Mouse (Mus musculus): Measurements from ENCODE around the gene Taf3. TPM values are rescaled to one million over a fixed set of nuclear protein-coding genes. Genes with fewer than 3 reads are reported as not detected.

Taf3 gene
- total and polyA plus RNA-seq, 2 experiments from 2014 or later = 2.7 to 10.0 TPM

GRCm38 (mm10) chr2:9892541-9892940 is 155.9 kb downstream of the Taf3 start:
- no peak overlapping the region for H3K4me3 ChIP-seq (ENCODE audit: low read length)
- 7% methylated on average over 7 of the region's 7 CpGs for WGBS
- H3K9ac ChIP-seq (replicated peaks; ENCODE audit: low read length) = no peak overlapping the region
- no peak for TF ChIP-seq CTCF (IDR thresholded peaks at IDR 0.05; ENCODE audit: low read depth)
- no peak overlapping the region for H3K4me2 ChIP-seq (ENCODE audit: low read depth, low read length)
- no peaks in the 10 kb centered on the region for H3K9me3 ChIP-seq (ENCODE audit: low read length)
- no peak overlapping the region for H3K27ac ChIP-seq
- no peaks in the 10 kb centered on the region for H3K36me3 ChIP-seq (ENCODE audit: insufficient read depth, low read length)
- no peak for ATAC-seq
- DNase-seq (ENCODE audit: low spot score) = no peak
- H3K4me1 ChIP-seq (ENCODE audit: insufficient read depth, low read length) = no peaks in the 10 kb centered on the region
- peaks cover 78% of the 10 kb centered on the region for H3K27me3 ChIP-seq (ENCODE audit: insufficient read depth, low read length)

GRCm38 (mm10) chr2:9890906-9891305 is 157.5 kb downstream of the Taf3 start:
- H3K27me3 ChIP-seq (ENCODE audit: insufficient read depth, low read length) = peaks cover 79% of the 10 kb centered on the region
- H3K4me1 ChIP-seq (ENCODE audit: insufficient read depth, low read length) = no peaks in the 10 kb centered on the region
- H3K9me3 ChIP-seq (ENCODE audit: low read length) = no peaks in the 10 kb centered on the region
- 3% methylated on average over 5 of the region's 5 CpGs for whole genome bisulfite sequencing
- no peak overlapping the region for H3K27ac ChIP-seq
- H3K36me3 ChIP-seq (ENCODE audit: insufficient read depth, low read length) = no peaks in the 10 kb centered on the region
- H3K4me2 ChIP-seq (ENCODE audit: low read depth, low read length) = no peak overlapping the region
- no peak overlapping the region for H3K9ac ChIP-seq (replicated peaks; ENCODE audit: low read length)
- no peak for DNase-seq (ENCODE audit: low spot score)
- H3K4me3 ChIP-seq (ENCODE audit: low read length) = no peak overlapping the region
- no peak for ATAC-seq
- no peak for TF ChIP-seq CTCF (IDR thresholded peaks at IDR 0.05; ENCODE audit: low read depth)

GRCm38 (mm10) chr2:9890251-9890650 is 158.1 kb downstream of the Taf3 start:
- Histone ChIP-seq H3K4me3 (ENCODE audit: low read length) (no peak overlapping the region), H3K4me1 (ENCODE audit: insufficient read depth, low read length) (no peaks in the 10 kb centered on the region), H3K9ac (replicated peaks; ENCODE audit: low read length) (no peak overlapping the region), H3K36me3 (ENCODE audit: insufficient read depth, low read length) (no peaks in the 10 kb centered on the region), H3K4me2 (ENCODE audit: low read depth, low read length) (no peak overlapping the region), H3K9me3 (ENCODE audit: low read length) (no peaks in the 10 kb centered on the region), H3K27me3 (ENCODE audit: insufficient read depth, low read length) (peaks cover 79% of the 10 kb centered on the region), H3K27ac (no peak overlapping the region)
- no peak for TF ChIP-seq CTCF (IDR thresholded peaks at IDR 0.05; ENCODE audit: low read depth)
- ATAC-seq (no peak), DNase-seq (ENCODE audit: low spot score) (no peak)
- 7% methylated on average over 8 of the region's 8 CpGs for WGBS

- Histone ChIP-seq H3K4me3 (ENCODE audit: low read length) (peak within 1 kb of the TSS; percentile 20; the same call in 1 of the 2 replicates), H3K36me3 (ENCODE audit: insufficient read depth, low read length) (no peaks in the 10 kb centered on the region), H3K9me3 (ENCODE audit: low read length) (no peaks in the 10 kb centered on the region), H3K4me2 (ENCODE audit: low read depth, low read length) (peak within 1 kb of the TSS; percentile 33), H3K9ac (replicated peaks; ENCODE audit: low read length) (no peak within 1 kb of the TSS), H3K27me3 (ENCODE audit: insufficient read depth, low read length) (peaks cover 79% of the 10 kb centered on the region), H3K4me1 (ENCODE audit: insufficient read depth, low read length) (no peaks in the 10 kb centered on the region), H3K27ac (no peak within 1 kb of the TSS)
- under 1% methylated on average over 23 of the region's 23 CpGs for WGBS
- DNase-seq (ENCODE audit: low spot score) = no peak
- ATAC-seq = no peak; the same call in 1 of the 2 replicates
- no peak for TF ChIP-seq CTCF (IDR thresholded peaks at IDR 0.05; ENCODE audit: low read depth)
These were observed 158.7 kb downstream of the Taf3 start, which contains the start of gene Gata3 for GRCm38 (mm10) chr2:9889651-9890183. Gene Gata3 (minus strand): TSS chr2:9890034.

- no peak within 1 kb of the TSS for H3K9ac ChIP-seq (replicated peaks; ENCODE audit: low read length)
- WGBS = under 1% methylated on average over 30 of the region's 30 CpGs
These were observed 159.3 kb downstream of the Taf3 start, which contains the start of gene 9230102O04Rik for GRCm38 (mm10) chr2:9888913-9889650. Gene 9230102O04Rik (minus strand): TSS chr2:9889540.

GRCm38 (mm10) chr2:9887636-9888035 is 160.8 kb downstream of the Taf3 start:
- peak overlapping the region; percentile 11; the same call in 1 of the 2 replicates for H3K4me3 ChIP-seq (ENCODE audit: low read length)
- ATAC-seq (no peak), DNase-seq (ENCODE audit: low spot score) (no peak)
- H3K27ac ChIP-seq = no peak overlapping the region
- WGBS = 3% methylated on average over 7 of the region's 7 CpGs
- H3K9me3 ChIP-seq (ENCODE audit: low read length) = no peaks in the 10 kb centered on the region
- peaks cover 69% of the 10 kb centered on the region for H3K27me3 ChIP-seq (ENCODE audit: insufficient read depth, low read length)
- no peak overlapping the region for H3K9ac ChIP-seq (replicated peaks; ENCODE audit: low read length)
- no peaks in the 10 kb centered on the region for H3K36me3 ChIP-seq (ENCODE audit: insufficient read depth, low read length)
- no peaks in the 10 kb centered on the region for H3K4me1 ChIP-seq (ENCODE audit: insufficient read depth, low read length)
- TF ChIP-seq CTCF (IDR thresholded peaks at IDR 0.05; ENCODE audit: low read depth) = no peak
- 0 out of 2 replicates have a peak overlapping the region, but pooled peaks have one; percentile 5 for H3K4me2 ChIP-seq (ENCODE audit: low read depth, low read length)

More at GRCm38 (mm10) chr2:9888913-9889650, 159.3 kb downstream of the Taf3 start, which contains the start of gene 9230102O04Rik:
- no peaks in the 10 kb centered on the region for H3K4me1 ChIP-seq (ENCODE audit: insufficient read depth, low read length)
- no peaks in the 10 kb centered on the region for H3K36me3 ChIP-seq (ENCODE audit: insufficient read depth, low read length)
- H3K4me2 ChIP-seq (ENCODE audit: low read depth, low read length) = peak within 1 kb of the TSS; percentile 33
- DNase-seq (ENCODE audit: low spot score) = peak; percentile 60
- no peaks in the 10 kb centered on the region for H3K9me3 ChIP-seq (ENCODE audit: low read length)
- H3K27me3 ChIP-seq (ENCODE audit: insufficient read depth, low read length) = peaks cover 78% of the 10 kb centered on the region
- peak; percentile 72 for TF ChIP-seq CTCF (IDR thresholded peaks at IDR 0.05; ENCODE audit: low read depth)
- H3K4me3 ChIP-seq (ENCODE audit: low read length) = peak within 1 kb of the TSS; percentile 20; the same call in 1 of the 2 replicates
- H3K27ac ChIP-seq = no peak within 1 kb of the TSS
- peak; percentile 81 for ATAC-seq

Data from hindbrain, postnatal 0 days (tissue).